Mouse (Mus musculus) myocyte (in vitro differentiated cells): ENCODE data around the gene Stambpl1. TPM values are rescaled to one million over a fixed set of nuclear protein-coding genes. Genes with fewer than 3 reads are reported as not detected.
A peak's percentile ranks its signal among the peaks of the same experiment; 100 is the strongest.

ENCODE experiments used
- H3K27me3 ChIP-seq: one replicate; pipeline ENCODE4 v1.6.1; 2011; ENCODE audit not compliant: control insufficient read depth, insufficient read depth, insufficient read length
- H3K36me3 ChIP-seq: one replicate; pipeline ENCODE4 v1.6.1; 2011; ENCODE audit not compliant: control insufficient read depth, insufficient read depth
- H3K4me2 ChIP-seq: one replicate; pipeline ENCODE4 v1.6.1; 2011; ENCODE audit warnings: low read depth, control low read depth
- H3K4me3 ChIP-seq: one replicate; pipeline ENCODE4 v1.5.1; 2011; ENCODE audit warnings: mild to moderate bottlenecking, control low read depth, moderate library complexity
- H3K79me2 ChIP-seq: one replicate; pipeline ENCODE4 v1.6.1; 2011; ENCODE audit not compliant: control insufficient read depth, insufficient read depth
- H3ac ChIP-seq: one replicate; pipeline ENCODE4 v1.6.1; 2011; ENCODE audit not compliant: control insufficient read depth, insufficient read length
- CEBPB ChIP-seq: IDR thresholded peaks from 2 replicates; pipeline ENCODE4 v1.6.1; 2011; ENCODE audit warnings: mild to moderate bottlenecking, moderate library complexity; ENCODE audit not compliant: poor library complexity, insufficient read depth, severe bottlenecking
- E2F4 ChIP-seq: IDR thresholded peaks from one replicate; pipeline ENCODE4 v1.6.1; 2011; ENCODE audit warnings: mild to moderate bottlenecking, control low read depth, moderate library complexity; ENCODE audit not compliant: insufficient read depth
- MAX ChIP-seq: IDR thresholded peaks from one replicate; pipeline ENCODE4 v1.6.1; 2011; ENCODE audit warnings: low read depth, mild to moderate bottlenecking, control low read depth
- MYOD1 ChIP-seq, 3 experiments: IDR thresholded peaks; one replicate each; pipeline ENCODE4 v1.6.1; 2011; ENCODE audit warnings: control low read depth in 2 of 3, low read depth in 2 of 3, mild to moderate bottlenecking in 2 of 3, moderate library complexity in 1 of 3; ENCODE audit not compliant: insufficient read length in 2 of 3, control insufficient read depth in 1 of 3
- MYOG ChIP-seq, 3 experiments: IDR thresholded peaks; one replicate each; pipeline ENCODE4 v1.6.1; 2011; ENCODE audit warnings: control low read depth in 2 of 3, low read depth in 2 of 3, mild to moderate bottlenecking in 2 of 3; ENCODE audit not compliant: insufficient read length in 2 of 3, control insufficient read depth in 1 of 3, insufficient read depth in 1 of 3
- POLR2A ChIP-seq: IDR thresholded peaks from one replicate; pipeline ENCODE4 v1.6.1; 2011; ENCODE audit warnings: low read depth, mild to moderate bottlenecking, control low read depth, moderate library complexity; ENCODE audit not compliant: insufficient read length
- POLR2AphosphoS2 ChIP-seq: IDR thresholded peaks from one replicate; pipeline ENCODE4 v1.6.1; 2011; ENCODE audit warnings: low read depth, control low read depth; ENCODE audit not compliant: insufficient read length
- REST ChIP-seq: IDR thresholded peaks from one replicate; pipeline ENCODE4 v1.6.1; 2011; ENCODE audit warnings: mild to moderate bottlenecking, control low read depth, moderate library complexity; ENCODE audit not compliant: insufficient read depth, insufficient read length
- SRF ChIP-seq: IDR thresholded peaks from one replicate; pipeline ENCODE4 v1.6.1; 2011; ENCODE audit warnings: low read depth; ENCODE audit not compliant: control insufficient read depth, insufficient read length
- TCF12 ChIP-seq: IDR thresholded peaks from one replicate; pipeline ENCODE4 v1.6.1; 2011; ENCODE audit warnings: mild to moderate bottlenecking, control low read depth; ENCODE audit not compliant: poor library complexity, insufficient read depth, severe bottlenecking
- TCF3 ChIP-seq: IDR thresholded peaks from one replicate; pipeline ENCODE4 v1.6.1; 2011; ENCODE audit warnings: low read depth, control low read depth; ENCODE audit not compliant: insufficient read length
- USF1 ChIP-seq: IDR thresholded peaks from one replicate; pipeline ENCODE4 v1.6.1; 2011; ENCODE audit warnings: low read depth, mild to moderate bottlenecking, control low read depth, moderate library complexity
- polyA plus RNA-seq: library from polyadenylated mRNA; unstranded; fragments of >200 nt; fragmentation: generic; extraction: Trizol; gene quantifications from one replicate; pipeline ENCODE4 v1.2.1, GENCODE M21; 2012; ENCODE audit warnings: missing spikeins

The Stambpl1 gene
- 26.9 TPM for polyA plus RNA-seq

- H3ac ChIP-seq, result peak within 1 kb of the TSS; percentile 8
- no peaks in the 10 kb centered on the region for H3K27me3 ChIP-seq
- no peaks in the 10 kb centered on the region for H3K36me3 ChIP-seq
- peaks cover 46% of the 10 kb centered on the region for H3K79me2 ChIP-seq
- no peak for TF ChIP-seq E2F4
- TF ChIP-seq POLR2AphosphoS2, result peak; percentile 58
- TF ChIP-seq SRF, result no peak
- peak in 1 of 3 experiments; percentile 51 for TF ChIP-seq MYOD1 (IDR thresholded peaks at IDR 0.05; ENCODE audit: control insufficient read depth in 1 of 3, insufficient read length in 2 of 3, low read depth in 2 of 3)
- peak in 1 of 3 experiments; percentile 63 for TF ChIP-seq MYOG (IDR thresholded peaks at IDR 0.05; ENCODE audit: control insufficient read depth in 1 of 3, insufficient read depth in 1 of 3, insufficient read length in 2 of 3, low read depth in 2 of 3)
- TF ChIP-seq CEBPB, result no peak
- peak; percentile 72 for TF ChIP-seq POLR2A
- peak; percentile 70 for TF ChIP-seq USF1
- peak within 1 kb of the TSS; percentile 97 for H3K4me2 ChIP-seq
- H3K4me3 ChIP-seq, result peak within 1 kb of the TSS; percentile 94
Observed at GRCm38 (mm10) chr19:34192008-34192963, at the start of gene Stambpl1. TSS of gene Stambpl1 (plus strand) at chr19:34192229.

DNA sequence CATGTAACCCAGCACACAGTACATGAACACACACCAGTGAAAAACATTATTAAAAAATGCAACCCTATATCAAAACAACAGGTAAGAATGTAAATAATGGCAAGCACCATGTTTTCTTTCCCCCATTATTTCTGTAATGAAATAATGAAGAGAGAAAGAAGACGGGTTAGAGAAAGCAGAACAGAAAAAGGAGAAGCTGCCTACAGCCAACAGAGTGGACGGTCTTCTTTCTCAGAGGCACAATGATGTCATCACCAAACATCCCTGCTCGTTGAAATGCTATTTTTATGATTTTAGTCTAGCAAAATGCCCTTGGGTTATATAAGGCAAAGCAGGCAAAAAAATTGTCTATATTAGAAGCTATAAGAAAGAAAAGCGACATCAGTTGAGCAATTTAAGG is 43.6 kb upstream of the Stambpl1 start:
- Histone ChIP-seq H3K79me2 (no peaks in the 10 kb centered on the region), H3K27me3 (no peaks in the 10 kb centered on the region), H3K4me3 (no peak overlapping the region), H3ac (no peak overlapping the region), H3K4me2 (no peak overlapping the region), H3K36me3 (no peaks in the 10 kb centered on the region)
- TF ChIP-seq MYOG (IDR thresholded peaks at IDR 0.05; ENCODE audit: control insufficient read depth in 1 of 3, insufficient read depth in 1 of 3, insufficient read length in 2 of 3, low read depth in 2 of 3) (no peak), MYOD1 (IDR thresholded peaks at IDR 0.05; ENCODE audit: control insufficient read depth in 1 of 3, insufficient read length in 2 of 3, low read depth in 2 of 3) (no peak), POLR2A (no peak), MAX (no peak), TCF12 (no peak), TCF3 (no peak), USF1 (no peak), CEBPB (no peak), E2F4 (no peak), SRF (no peak), POLR2AphosphoS2 (no peak), REST (no peak)

- no peak overlapping the region for H3K4me2 ChIP-seq
- no peaks in the 10 kb centered on the region for H3K27me3 ChIP-seq
- no peak overlapping the region for H3ac ChIP-seq
- H3K4me3 ChIP-seq, result no peak overlapping the region
- H3K36me3 ChIP-seq, result no peaks in the 10 kb centered on the region
- no peaks in the 10 kb centered on the region for H3K79me2 ChIP-seq
- TF ChIP-seq REST, result no peak
- TF ChIP-seq TCF12, result no peak
- no peak for TF ChIP-seq SRF
- TF ChIP-seq POLR2A, result no peak
- TF ChIP-seq MYOD1 (IDR thresholded peaks at IDR 0.05; ENCODE audit: control insufficient read depth in 1 of 3, insufficient read length in 2 of 3, low read depth in 2 of 3), result no peak
Observed at GRCm38 (mm10) chr19:34151909-34152308, 40.1 kb upstream of the Stambpl1 start.

DNA sequence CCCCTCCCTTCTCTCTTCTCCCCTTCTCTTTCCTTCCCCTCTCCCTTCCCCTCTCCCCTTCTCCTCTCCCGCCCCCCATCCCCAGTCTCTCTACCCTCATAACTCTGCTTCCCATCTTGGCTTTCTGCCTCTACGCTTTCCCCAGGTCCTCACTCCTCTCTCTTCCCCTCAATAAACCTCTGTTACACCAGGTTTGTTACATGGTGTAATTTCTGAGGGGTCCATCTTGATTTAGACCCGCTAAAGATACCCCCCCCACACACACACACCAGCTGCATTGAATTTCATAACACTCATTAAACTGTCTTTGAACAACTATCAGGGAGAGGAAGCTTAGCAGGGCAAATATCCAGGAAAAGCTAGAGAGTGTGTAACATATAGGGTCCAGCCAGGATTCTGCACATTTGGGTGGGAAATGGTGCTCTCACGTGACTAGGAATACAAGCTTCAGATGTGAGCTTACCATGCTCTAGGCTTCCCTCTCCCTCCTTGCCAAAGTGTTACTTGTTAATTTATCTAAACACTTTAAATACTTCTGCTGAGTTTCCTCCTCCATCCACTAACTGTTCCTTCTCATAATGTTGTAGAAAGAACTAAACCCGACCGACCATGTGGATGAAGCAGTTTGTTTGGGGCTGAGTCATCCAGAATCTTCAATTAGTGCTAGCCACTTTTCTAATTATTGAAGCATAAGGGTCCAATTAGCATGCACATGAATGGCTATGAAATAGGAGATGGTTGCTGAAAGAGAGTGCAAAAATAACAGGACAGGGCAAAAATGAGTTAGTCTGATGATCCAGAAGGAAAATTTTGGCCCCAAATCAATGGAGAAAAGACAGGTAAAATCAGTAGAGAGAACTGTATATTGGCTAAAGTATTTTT is 38.5 kb upstream of the Stambpl1 start:
- no peak for TF ChIP-seq USF1
- TF ChIP-seq SRF, result no peak
- no peak for TF ChIP-seq TCF3
- no peak for TF ChIP-seq REST
- Histone ChIP-seq H3K79me2 (no peaks in the 10 kb centered on the region), H3K4me2 (no peak overlapping the region), H3K27me3 (no peaks in the 10 kb centered on the region), H3K36me3 (no peaks in the 10 kb centered on the region), H3K4me3 (no peak overlapping the region), H3ac (no peak overlapping the region)
